30 mouse cellular contexts compared by ENCODE assay signal in the genomic region with DNA sequence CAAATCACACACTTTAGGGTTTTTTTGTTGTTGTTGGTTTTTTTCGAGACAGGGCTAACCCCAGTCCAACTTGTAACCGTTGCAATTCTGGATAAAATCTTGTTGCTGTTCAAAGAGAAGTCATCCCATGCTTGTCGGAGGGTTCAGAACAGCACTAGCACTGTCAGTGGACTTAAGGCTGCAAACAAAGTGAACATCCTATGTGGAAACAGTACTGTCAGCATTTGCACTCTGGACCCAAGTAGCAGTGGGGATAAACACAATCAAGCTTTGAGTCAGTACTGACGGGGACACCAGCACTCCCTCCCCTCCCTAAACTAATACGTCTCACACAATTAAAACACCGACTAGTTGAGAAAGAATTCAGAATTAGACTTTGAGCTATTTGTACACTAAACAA. TPM values are rescaled to one million over a fixed set of nuclear protein-coding genes. Genes with fewer than 3 reads are reported as not detected.
DNase-seq lines count a peak whose midpoint lies in the region; ATAC-seq and TF ChIP-seq lines count a peak whose summit lies in the region.
"Had no signal": no experiment of that assay in that cellular context is flagged by ENCODE, and none has a peak within 500 bp of the region (broad histone marks: within the 10 kb centered on the region; RNA-seq: fewer than 3 reads in every experiment).

No protein-coding gene starts in this region.

- 68% methylated on average over 6 of the region's 6 CpGs for WGBS in liver, postnatal 0 days (ENCODE audit: insufficient replicate concordance)
- WGBS in liver, embryonic 12.5 days (ENCODE audit: insufficient replicate concordance), result 79% methylated on average over 6 of the region's 6 CpGs

- no peak overlapping the region for H3K4me3 ChIP-seq in liver, postnatal 0 days (ENCODE audit: low read depth, low read length)
- H3K4me3 ChIP-seq in liver, embryonic 12.5 days, result no peak overlapping the region
- H3K4me3 ChIP-seq in brown adipose tissue, adult 24 weeks (ENCODE audit: insufficient read depth, low read depth, low read length), result no peak overlapping the region
- H3K4me3 ChIP-seq: forebrain, embryonic 10.5 days; forebrain, embryonic 13.5 days; hindbrain, embryonic 10.5 days; hindbrain, embryonic 13.5 days had no signal

- peak; percentile 75 for ATAC-seq in liver, postnatal 0 days
- no peak for ATAC-seq in liver, embryonic 12.5 days
- ATAC-seq: activated CD4-positive, CD25-positive, alpha-beta regulatory T cell, adult 4 months; CD4-positive, CD25-positive, alpha-beta regulatory T cell, adult 4 months; forebrain, embryonic 13.5 days; forebrain, embryonic 16.5 days had no signal

- peak; percentile 51 for DNase-seq in kidney, adult 9 months
- no peak for DNase-seq in kidney, adult 11 months
- peak; percentile 25 to 69 for DNase-seq in kidney, postnatal 36 days
- DNase-seq in kidney, postnatal 14 days, result no peak
- no peak for DNase-seq in liver, postnatal 0 days
- no peak for DNase-seq in spleen, postnatal 14 days (ENCODE audit: low spot score in 2 of 2)
- DNase-seq: adrenal gland, adult 8-10 months; adrenal gland, postnatal 25 days; cerebellum, adult 18-20 months; cerebellum, adult 9-10 months; cerebellum, postnatal 14 days; gastrocnemius, postnatal 10 days; gastrocnemius, postnatal 36 days; heart, postnatal 36 days had no signal

- no peak overlapping the region for H3K9ac ChIP-seq in liver, postnatal 0 days (replicated peaks)
- no peak overlapping the region for H3K9ac ChIP-seq in liver, embryonic 12.5 days
- H3K9ac ChIP-seq: forebrain, embryonic 13.5 days; hindbrain, embryonic 13.5 days had no signal

- no peak for TF ChIP-seq EP300 in liver, postnatal 0 days (IDR thresholded peaks at IDR 0.05; ENCODE audit: low read depth)

- H3K36me3 ChIP-seq in liver, postnatal 0 days (replicated peaks; ENCODE audit: insufficient read depth, low read length), result peaks cover 70% of the 10 kb centered on the region
- H3K36me3 ChIP-seq in liver, embryonic 12.5 days, result peaks cover 76% of the 10 kb centered on the region

- H3K4me1 ChIP-seq in liver, postnatal 0 days (ENCODE audit: insufficient read depth), result 0 out of 2 replicates have a peak, but pooled peaks cover 5% of the 10 kb centered on the region
- peaks cover 8% of the 10 kb centered on the region; the same call in 1 of the 2 replicates for H3K4me1 ChIP-seq in liver, embryonic 12.5 days
- H3K4me1 ChIP-seq in brown adipose tissue, adult 24 weeks (ENCODE audit: control insufficient read depth, insufficient read depth, insufficient read length, low read length), result no peaks in the 10 kb centered on the region; the same call in 1 of the 2 replicates
- H3K4me1 ChIP-seq: forebrain, embryonic 10.5 days; forebrain, embryonic 13.5 days; hindbrain, embryonic 10.5 days; hindbrain, embryonic 13.5 days had no signal

- no peak overlapping the region for H3K4me2 ChIP-seq in liver, postnatal 0 days (ENCODE audit: low read depth, low read length)
- no peak overlapping the region for H3K4me2 ChIP-seq in liver, embryonic 12.5 days
- H3K4me2 ChIP-seq: forebrain, embryonic 13.5 days; heart, embryonic 11.5 days; hindbrain, embryonic 13.5 days had no signal

- H3K27me3 ChIP-seq in liver, postnatal 0 days (ENCODE audit: insufficient read depth, low read length), result no peaks in the 10 kb centered on the region
- no peaks in the 10 kb centered on the region for H3K27me3 ChIP-seq in liver, embryonic 12.5 days (replicated peaks)
- H3K27me3 ChIP-seq: forebrain, embryonic 13.5 days; hindbrain, embryonic 13.5 days had no signal

- H3K9me3 ChIP-seq in liver, postnatal 0 days (ENCODE audit: low read length), result no peaks in the 10 kb centered on the region
- H3K9me3 ChIP-seq in liver, embryonic 12.5 days (replicated peaks), result no peaks in the 10 kb centered on the region
- H3K9me3 ChIP-seq: forebrain, embryonic 10.5 days; forebrain, embryonic 13.5 days; hindbrain, embryonic 10.5 days; hindbrain, embryonic 13.5 days had no signal

- TF ChIP-seq CTCF in liver, postnatal 0 days (IDR thresholded peaks at IDR 0.05; ENCODE audit: low read depth), result no peak

- peak overlapping the region; percentile 7; the same call in 1 of the 2 replicates for H3K27ac ChIP-seq in liver, postnatal 0 days (ENCODE audit: low read depth)
- H3K27ac ChIP-seq in liver, embryonic 12.5 days, result no peak overlapping the region
- H3K27ac ChIP-seq in brown adipose tissue, adult 24 weeks (replicated peaks; ENCODE audit: low read depth, low read length), result 0 out of 2 replicates have a peak overlapping the region, but pooled peaks have one; percentile 24
- H3K27ac ChIP-seq: forebrain, embryonic 10.5 days; forebrain, embryonic 13.5 days; hindbrain, embryonic 10.5 days; hindbrain, embryonic 13.5 days had no signal

RNA-seq across cellular contexts. Expression of a gene that starts 20.8 kb away (rescaled TPM):
- 211 and 219 TPM in 2 replicates for polyA plus RNA-seq in liver, postnatal 0 days (2015; fragmentation: Nextera tagmentation; extraction: Ambion mirVana)
- polyA plus RNA-seq in liver, embryonic 12.5 days (2016; fragmentation: Nextera tagmentation; extraction: Ambion mirVana), result 280 and 286 TPM in 2 replicates
- 326 TPM in 2 replicates for polyA plus RNA-seq in brown adipose tissue, adult 24 weeks (2012; ENCODE audit: insufficient read depth, insufficient read length, missing spikeins)

RNA-seq across cellular contexts. Expression of a gene that starts 20.9 kb away (rescaled TPM):
- 7.0 and 7.4 TPM in 2 replicates for polyA plus RNA-seq in liver, postnatal 0 days (2015; fragmentation: Nextera tagmentation; extraction: Ambion mirVana)
- polyA plus RNA-seq in liver, embryonic 12.5 days (2016; fragmentation: Nextera tagmentation; extraction: Ambion mirVana), result 22.7 and 26.1 TPM in 2 replicates
- 14.4 and 20.3 TPM in 2 replicates for polyA plus RNA-seq in brown adipose tissue, adult 24 weeks (2012; ENCODE audit: insufficient read depth, insufficient read length, missing spikeins)

RNA-seq across cellular contexts. Expression of a gene that starts 21.2 kb away (rescaled TPM):
- polyA plus RNA-seq in liver, postnatal 0 days (2015; fragmentation: Nextera tagmentation; extraction: Ambion mirVana), result 126 and 141 TPM in 2 replicates
- polyA plus RNA-seq in liver, embryonic 12.5 days (2016; fragmentation: Nextera tagmentation; extraction: Ambion mirVana), result 289 and 291 TPM in 2 replicates
- polyA plus RNA-seq in brown adipose tissue, adult 24 weeks (2012; ENCODE audit: insufficient read depth, insufficient read length, missing spikeins), result 117 and 123 TPM in 2 replicates

RNA-seq across cellular contexts. Expression of a gene that starts 39.0 kb away (rescaled TPM):
- polyA plus RNA-seq in liver, postnatal 0 days (2015; fragmentation: Nextera tagmentation; extraction: Ambion mirVana), result 0.22 and 0.44 TPM in 2 replicates
- polyA plus RNA-seq in liver, embryonic 12.5 days (2016; fragmentation: Nextera tagmentation; extraction: Ambion mirVana), result 0.36 and 0.50 TPM in 2 replicates
- polyA plus RNA-seq in brown adipose tissue, adult 24 weeks (2012; ENCODE audit: insufficient read depth, insufficient read length, missing spikeins), result not detected in 2 replicates
- polyA plus RNA-seq: brain, embryonic 14.5 days; C2C12; CD4-positive, CD25-positive, alpha-beta regulatory T cell, adult 4 months; embryonic facial prominence, embryonic 11.5 days; embryonic facial prominence, embryonic 14.5 days; forebrain, embryonic 10.5 days; forebrain, embryonic 13.5 days; forebrain, embryonic 16.5 days; heart, embryonic 11.5 days; heart, embryonic 14.5 days; heart, postnatal 0 days; hindbrain, embryonic 10.5 days; hindbrain, embryonic 13.5 days had no signal

Comparison
In these comparisons a context has a peak if more than half of its experiments do, and no peak if none do; other contexts are left out.
1. DNase-seq: peak in kidney, adult 9 months (single experiment) and kidney, postnatal 36 days (2 of 2); none in kidney, adult 11 months (single experiment), kidney, postnatal 14 days (single experiment), liver, postnatal 0 days (single experiment) and spleen, postnatal 14 days (0 of 2).